Mouse (Mus musculus) spleen, embryonic (tissue): ENCODE measurements at regions not wholly inside any gene's neighbourhood (a gene's known extent, or its start where the extent isn't known, plus 50 kb on each side); places are given as distances from the start of the nearest gene placed in this dataset.

Source experiments
- CTCF ChIA-PET: fragments of 350-600 bp; sonication (Branson Sonifier 250); formaldehyde crosslinking; loops from one replicate; lab custom pipeline; 2022; lab: Charles Lee

- CTCF ChIA-PET = no interaction called here
Observed at GRCm38 (mm10) chr5:126335091-126335490, 803.5 kb downstream of the Tmem132b start.

GRCm38 (mm10) chr5:126335553-126336520 is 804.3 kb downstream of the Tmem132b start:
- CTCF ChIA-PET = no interaction called here

- CTCF ChIA-PET = no interaction called here
Observed at GRCm38 (mm10) chr5:126337884-126338283, 806.3 kb downstream of the Tmem132b start.

GRCm38 (mm10) chr5:126343570-126343969 is 812.0 kb downstream of the Tmem132b start:
- CTCF ChIA-PET = no interaction called here

- CTCF ChIA-PET = no interaction called here
Observed at GRCm38 (mm10) chr5:126350936-126351335, 819.4 kb downstream of the Tmem132b start.

GRCm38 (mm10) chr5:126369436-126369835 is 837.9 kb downstream of the Tmem132b start:
- CTCF ChIA-PET = no interaction called here

- CTCF ChIA-PET = interaction anchor here (0.7 kb wide), 1 partner anchor 1106 kb away, joined by 6 read pairs; no protein-coding TSS in a partner anchor
Observed at GRCm38 (mm10) chr5:126392306-126392705, 849.3 kb upstream of the Tmem132c start.

- CTCF ChIA-PET = no interaction called here
Observed at GRCm38 (mm10) chr5:126395331-126395730, 846.3 kb upstream of the Tmem132c start.

- CTCF ChIA-PET = no interaction called here
Observed at GRCm38 (mm10) chr5:126431748-126432147, 809.9 kb upstream of the Tmem132c start.

- CTCF ChIA-PET = no interaction called here
Observed at GRCm38 (mm10) chr5:126438696-126439095, 802.9 kb upstream of the Tmem132c start.

- CTCF ChIA-PET = no interaction called here
Observed at GRCm38 (mm10) chr5:126440516-126440915, 801.1 kb upstream of the Tmem132c start.

GRCm38 (mm10) chr5:126475761-126476160 is 765.8 kb upstream of the Tmem132c start:
- CTCF ChIA-PET = no interaction called here

GRCm38 (mm10) chr5:126522076-126522475 is 719.5 kb upstream of the Tmem132c start:
- CTCF ChIA-PET = no interaction called here

- CTCF ChIA-PET = no interaction called here
Observed at GRCm38 (mm10) chr5:126525863-126526262, 715.7 kb upstream of the Tmem132c start.

GRCm38 (mm10) chr5:126530806-126531527 is 710.6 kb upstream of the Tmem132c start:
- CTCF ChIA-PET = no interaction called here

- CTCF ChIA-PET = no interaction called here
Observed at GRCm38 (mm10) chr5:126531528-126531894, 710.1 kb upstream of the Tmem132c start.

GRCm38 (mm10) chr5:126531975-126532374 is 709.6 kb upstream of the Tmem132c start:
- CTCF ChIA-PET = no interaction called here

GRCm38 (mm10) chr5:126538072-126538471 is 703.5 kb upstream of the Tmem132c start:
- CTCF ChIA-PET = no interaction called here

GRCm38 (mm10) chr5:126544261-126544976 is 697.2 kb upstream of the Tmem132c start:
- CTCF ChIA-PET = no interaction called here

GRCm38 (mm10) chr5:126547841-126548240 is 693.8 kb upstream of the Tmem132c start:
- CTCF ChIA-PET = no interaction called here

GRCm38 (mm10) chr5:126551676-126552075 is 689.9 kb upstream of the Tmem132c start:
- CTCF ChIA-PET = no interaction called here

GRCm38 (mm10) chr5:126559011-126559410 is 682.6 kb upstream of the Tmem132c start:
- CTCF ChIA-PET = no interaction called here
